Mouse (Mus musculus): Measurements from ENCODE around the gene Prr15.

DNA sequence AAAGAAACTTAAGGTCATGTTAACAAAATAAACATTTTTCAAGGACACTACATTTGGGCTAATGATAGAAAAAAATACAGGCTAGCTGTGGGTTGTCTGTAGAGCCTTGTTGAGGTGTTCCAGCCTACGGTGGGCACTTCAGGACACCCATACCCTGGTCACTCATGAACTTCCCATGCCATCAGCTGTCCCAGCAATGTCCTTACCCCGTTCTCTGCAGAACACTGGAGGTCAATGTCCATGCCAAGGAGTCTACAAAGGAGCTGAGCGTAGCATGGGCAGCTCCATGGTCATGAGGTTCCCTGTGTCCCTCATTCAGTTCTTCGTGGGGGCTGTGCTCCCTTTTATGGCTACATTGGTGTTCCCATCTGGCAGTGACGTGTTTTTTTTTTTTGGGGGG is 28.1 kb downstream of the Prr15 start:
- TF ChIP-seq CTCF (IDR thresholded peaks at IDR 0.05; ENCODE audit: insufficient read depth, low read length): no peak
- no peak for TF ChIP-seq POLR2A (IDR thresholded peaks at IDR 0.05; ENCODE audit: borderline replicate concordance, extremely low read depth, low read depth, low read length)
